Mouse (Mus musculus) megakaryocyte progenitor cell, adult 5-6 weeks (primary cell): Measurements from ENCODE around the gene C1ql4. TPM values are rescaled to one million over a fixed set of nuclear protein-coding genes. Genes with fewer than 3 reads are reported as not detected.

ENCODE experiments used
- ATAC-seq: replicated peaks from 2 replicates; pipeline ENCODE4 v1.8.0; 2016; ENCODE audit warnings: mild to moderate bottlenecking, moderate TSS enrichment, inconsistent platforms; ENCODE audit not compliant: poor library complexity
- total RNA-seq, 2 experiments: library from RNA; stranded (forward) in 1 of 2; stranded (reverse) in 1 of 2; fragments of 157-497, 149-512 nt in 1 of 2; fragments of 200-1000 nt in 1 of 2; gene quantifications; 2 replicates each; pipeline versions ENCODE4 v1.2.3 to v1.2.4; 2015 to 2017

Gene C1ql4
- total RNA-seq, 2 experiments from 2014 or later = not detected

DNA sequence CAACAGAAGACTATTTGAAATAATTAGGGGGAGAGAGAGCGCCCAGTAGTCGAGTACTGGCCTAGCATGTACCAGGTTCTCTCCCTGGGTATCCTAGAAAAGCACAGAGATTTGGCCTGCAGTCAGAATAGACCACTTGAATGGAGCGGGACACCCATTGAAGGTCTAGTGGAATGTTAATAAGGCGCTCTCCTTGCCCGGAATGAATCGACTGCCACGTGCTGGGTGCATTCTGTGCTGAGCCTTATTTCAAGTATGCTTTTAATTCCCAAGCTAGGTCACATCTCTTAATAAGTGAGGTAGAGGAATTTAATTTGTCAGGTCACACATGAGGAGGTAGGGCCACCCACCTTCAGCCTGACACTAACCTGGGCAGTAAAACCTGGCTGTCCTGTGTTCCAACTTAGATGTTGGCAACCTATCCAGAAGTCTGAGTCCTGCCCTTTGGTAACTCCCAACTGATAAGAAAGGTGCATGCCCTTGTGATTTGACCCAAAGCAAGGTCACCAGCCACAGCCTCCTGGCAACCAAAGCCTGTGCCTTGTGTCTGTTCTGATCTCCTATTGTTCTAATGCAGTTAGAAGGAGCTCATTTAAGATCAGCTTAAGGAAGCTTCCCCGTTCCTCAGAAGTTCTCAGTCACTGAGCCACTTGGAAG, 51.2 kb downstream of the C1ql4 start:
- ATAC-seq = no peak

DNA sequence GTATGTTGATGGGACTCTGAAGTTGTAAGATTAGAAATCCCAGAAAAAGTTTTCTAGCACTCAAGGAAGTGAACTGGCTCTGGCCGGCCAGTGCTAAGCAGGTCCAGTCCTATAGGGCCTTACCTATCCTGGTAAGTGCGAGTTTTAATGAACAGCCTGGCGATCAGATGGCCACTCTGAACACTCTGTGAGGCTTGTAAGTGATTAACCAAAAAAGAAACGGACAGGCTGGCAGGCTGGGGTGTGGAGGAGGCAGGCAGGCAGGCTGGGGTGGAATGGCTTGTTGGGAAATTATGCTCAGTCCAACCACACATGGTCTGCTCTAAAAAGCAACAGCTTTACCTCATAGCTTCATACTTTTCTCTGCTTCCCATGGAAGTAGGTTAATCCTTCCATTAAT, 52.2 kb downstream of the C1ql4 start:
- ATAC-seq = no peak

Other genes with a start within 250 kb of the C1ql4 start
- 38.5 and 43.3 TPM in 2 replicates for gene Kmt2d, start 216.6 kb downstream of the C1ql4 start, total RNA-seq (2015)
- gene Kmt2d, start 216.6 kb downstream of the C1ql4 start, total RNA-seq (2017) = 18.6 and 29.0 TPM in 2 replicates
- 10.7 and 17.8 TPM in 2 replicates for gene Rhebl1, start 193.3 kb downstream of the C1ql4 start, total RNA-seq (2015)
- 5.4 and 7.9 TPM in 2 replicates for gene Rhebl1, start 193.3 kb downstream of the C1ql4 start, total RNA-seq (2017)
- gene Dhh, start 189.3 kb downstream of the C1ql4 start, total RNA-seq (2015) = not detected in 2 replicates
- gene Dhh, start 189.3 kb downstream of the C1ql4 start, total RNA-seq (2017) = not detected in 2 replicates
- gene Lmbr1l, start 169.6 kb downstream of the C1ql4 start, total RNA-seq (2015) = 5.2 and 5.6 TPM in 2 replicates
- gene Lmbr1l, start 169.6 kb downstream of the C1ql4 start, total RNA-seq (2017) = 3.8 and 9.4 TPM in 2 replicates
- gene Tuba1b, start 153.3 kb downstream of the C1ql4 start, total RNA-seq (2015) = 2,787 and 2,962 TPM in 2 replicates
- 767 and 827 TPM in 2 replicates for gene Tuba1b, start 153.3 kb downstream of the C1ql4 start, total RNA-seq (2017)
- gene Gm49450, start 134.3 kb downstream of the C1ql4 start, total RNA-seq (2015) = 0.69 and 1.1 TPM in 2 replicates
- not detected in 2 replicates for gene Gm49450, start 134.3 kb downstream of the C1ql4 start, total RNA-seq (2017)
- 30.3 and 33.5 TPM in 2 replicates for gene Tuba1a, start 134.1 kb downstream of the C1ql4 start, total RNA-seq (2015)
- 15.3 and 22.2 TPM in 2 replicates for gene Tuba1a, start 134.1 kb downstream of the C1ql4 start, total RNA-seq (2017)
- gene Tuba1c, start 57.9 kb downstream of the C1ql4 start, total RNA-seq (2015) = 187 and 190 TPM in 2 replicates
- gene Tuba1c, start 57.9 kb downstream of the C1ql4 start, total RNA-seq (2017) = 79.3 and 105 TPM in 2 replicates
- gene Prph, start 32.6 kb downstream of the C1ql4 start, total RNA-seq (2015) = 0.07 TPM in 1 of 2 replicates, not detected in the other
- gene Prph, start 32.6 kb downstream of the C1ql4 start, total RNA-seq (2017) = not detected in 2 replicates
- 28.0 and 30.5 TPM in 2 replicates for gene Troap, start 13.2 kb downstream of the C1ql4 start, total RNA-seq (2015)
- gene Troap, start 13.2 kb downstream of the C1ql4 start, total RNA-seq (2017) = 19.8 and 25.7 TPM in 2 replicates
- gene Dnajc22, start 5.4 kb upstream of the C1ql4 start, total RNA-seq (2015) = not detected in 2 replicates
- not detected in 2 replicates for gene Dnajc22, start 5.4 kb upstream of the C1ql4 start, total RNA-seq (2017)
- 0.27 TPM in 1 of 2 replicates, not detected in the other for gene Spats2, start 38.1 kb upstream of the C1ql4 start, total RNA-seq (2015)
- 0.25 and 0.44 TPM in 2 replicates for gene Spats2, start 38.1 kb upstream of the C1ql4 start, total RNA-seq (2017)
- not detected in 2 replicates for gene Kcnh3, start 137.0 kb upstream of the C1ql4 start, total RNA-seq (2015)
- not detected in 2 replicates for gene Kcnh3, start 137.0 kb upstream of the C1ql4 start, total RNA-seq (2017)
- gene Mcrs1, start 164.1 kb upstream of the C1ql4 start, total RNA-seq (2015) = 37.8 and 41.4 TPM in 2 replicates
- 28.2 and 39.7 TPM in 2 replicates for gene Mcrs1, start 164.1 kb upstream of the C1ql4 start, total RNA-seq (2017)
- gene Prpf40b, start 207.3 kb upstream of the C1ql4 start, total RNA-seq (2015) = 7.8 and 11.0 TPM in 2 replicates
- 8.1 and 10.3 TPM in 2 replicates for gene Prpf40b, start 207.3 kb upstream of the C1ql4 start, total RNA-seq (2017)
- gene Fam186b, start 208.1 kb upstream of the C1ql4 start, total RNA-seq (2015) = not detected in 2 replicates
- gene Fam186b, start 208.1 kb upstream of the C1ql4 start, total RNA-seq (2017) = not detected in 2 replicates